Mouse (Mus musculus) liver, embryonic 13.5 days (tissue): ENCODE data around the gene Ppt2. TPM values are rescaled to one million over a fixed set of nuclear protein-coding genes. Genes with fewer than 3 reads are reported as not detected.

Experiments used
- ATAC-seq: fragments of 200-750 bp; cut with Nextera tagmentation; 2 replicates; pipeline ENCODE4 v1.8.0; 2017; ENCODE audit warnings: low read depth, mild to moderate bottlenecking, moderate number of reproducible peaks, moderate library complexity
- DNase-seq: peaks from one replicate; pipeline ENCODE4 v3.0.0; 2022
- H3K27ac ChIP-seq: fragments of 300-500 bp; sonication (generic); 2 replicates; pipeline ENCODE4 v1.5.1; 2015; ENCODE audit warnings: moderate library complexity, mild to moderate bottlenecking, inconsistent platforms
- H3K27me3 ChIP-seq: fragments of 300-500 bp; sonication (generic); 2 replicates; pipeline ENCODE4 v1.6.1; 2015; ENCODE audit warnings: mild to moderate bottlenecking, inconsistent platforms
- H3K36me3 ChIP-seq: fragments of 300-500 bp; sonication (generic); 2 replicates; pipeline ENCODE4 v1.6.1; 2015; ENCODE audit warnings: mild to moderate bottlenecking, inconsistent platforms
- H3K4me1 ChIP-seq: fragments of 300-500 bp; sonication (generic); replicated peaks from 2 replicates; pipeline ENCODE4 v1.6.1; 2015; ENCODE audit warnings: inconsistent platforms
- H3K4me2 ChIP-seq: fragments of 300-500 bp; sonication (generic); 2 replicates; pipeline ENCODE4 v1.6.1; 2015; ENCODE audit warnings: inconsistent platforms, mild to moderate bottlenecking, moderate library complexity
- H3K4me3 ChIP-seq: fragments of 300-500 bp; sonication (generic); replicated peaks from 2 replicates; pipeline ENCODE4 v1.5.1; 2015; ENCODE audit warnings: mild to moderate bottlenecking, inconsistent platforms
- H3K9ac ChIP-seq: fragments of 300-500 bp; sonication (generic); 2 replicates; pipeline ENCODE4 v1.6.1; 2015; ENCODE audit warnings: mild to moderate bottlenecking, inconsistent platforms
- H3K9me3 ChIP-seq: fragments of 300-500 bp; sonication (generic); replicated peaks from 2 replicates; pipeline ENCODE4 v1.6.1; 2016; ENCODE audit warnings: inconsistent platforms
- WGBS: fragments of 180-500 bp; shearing (Covaris S2); methylation state at CpG from one replicate; pipeline ENCODE4 v1.1.7; 2015; ENCODE audit not compliant: insufficient replicate concordance; 5-methylcytosine and 5-hydroxymethylcytosine counted together
- polyA plus RNA-seq: library from polyadenylated mRNA; unstranded; fragments of >200 nt; fragmentation: Nextera tagmentation; extraction: Ambion mirVana; gene quantifications from 2 replicates; pipeline ENCODE4 v1.2.1, GENCODE M21; 2015

Gene Ppt2
- 10.4 and 12.0 TPM in 2 replicates for polyA plus RNA-seq

- WGBS, result 15% methylated on average over 29 of the region's 29 CpGs
- H3K4me1 ChIP-seq, result peaks cover 69% of the 10 kb centered on the region
- ATAC-seq, result no peak
Observed at GRCm38 (mm10) chr17:34627943-34628643, at the start of gene Ppt2. Gene Ppt2, minus strand, starts transcription at chr17:34628510.

GRCm38 (mm10) chr17:34676671-34677070 is 48.4 kb upstream of the Ppt2 start:
- Histone ChIP-seq H3K36me3 (no peaks in the 10 kb centered on the region), H3K9ac (no peak overlapping the region), H3K4me3 (no peak overlapping the region), H3K4me2 (no peak overlapping the region), H3K4me1 (peaks cover 7% of the 10 kb centered on the region; the same call in 1 of the 2 replicates), H3K27me3 (peaks cover 85% of the 10 kb centered on the region), H3K9me3 (no peaks in the 10 kb centered on the region), H3K27ac (no peak overlapping the region)
- ATAC-seq, result no peak
- 53% methylated on average over 12 of the region's 12 CpGs for WGBS
- no peak for DNase-seq

More at GRCm38 (mm10) chr17:34627943-34628643, at the start of gene Ppt2:
- peaks cover 57% of the 10 kb centered on the region for H3K27me3 ChIP-seq
- no peak for DNase-seq
- H3K36me3 ChIP-seq, result peaks cover 14% of the 10 kb centered on the region
- H3K4me2 ChIP-seq, result peak within 1 kb of the TSS; percentile 91
- H3K27ac ChIP-seq, result peak within 1 kb of the TSS; percentile 53
- no peaks in the 10 kb centered on the region for H3K9me3 ChIP-seq
- peak within 1 kb of the TSS; percentile 70 for H3K4me3 ChIP-seq
- H3K9ac ChIP-seq, result peak within 1 kb of the TSS; percentile 80

GRCm38 (mm10) chr17:34676093-34676460 is 47.8 kb upstream of the Ppt2 start:
- no peak overlapping the region for H3K4me3 ChIP-seq
- peaks cover 85% of the 10 kb centered on the region for H3K27me3 ChIP-seq
- no peak overlapping the region for H3K4me2 ChIP-seq
- peaks cover 7% of the 10 kb centered on the region; the same call in 1 of the 2 replicates for H3K4me1 ChIP-seq
- DNase-seq (no peak), ATAC-seq (no peak)
- H3K9me3 ChIP-seq, result no peaks in the 10 kb centered on the region
- 61% methylated on average over 6 of the region's 6 CpGs for WGBS
- H3K27ac ChIP-seq, result no peak overlapping the region
- H3K9ac ChIP-seq, result no peak overlapping the region
- H3K36me3 ChIP-seq, result no peaks in the 10 kb centered on the region

- no peaks in the 10 kb centered on the region for H3K9me3 ChIP-seq
- DNase-seq (no peak), ATAC-seq (no peak)
- WGBS, result 53% methylated on average over 13 of the region's 13 CpGs
- H3K4me2 ChIP-seq, result no peak overlapping the region
- H3K27me3 ChIP-seq, result peaks cover 85% of the 10 kb centered on the region
- H3K4me1 ChIP-seq, result peaks cover 7% of the 10 kb centered on the region; the same call in 1 of the 2 replicates
- no peak overlapping the region for H3K27ac ChIP-seq
- H3K9ac ChIP-seq, result no peak overlapping the region
- no peaks in the 10 kb centered on the region for H3K36me3 ChIP-seq
- no peak overlapping the region for H3K4me3 ChIP-seq
Observed at GRCm38 (mm10) chr17:34675205-34676092, 47.1 kb upstream of the Ppt2 start.

- ATAC-seq (no peak), DNase-seq (no peak)
- H3K4me3 ChIP-seq, result no peak overlapping the region
- H3K9me3 ChIP-seq, result no peaks in the 10 kb centered on the region
- 49% methylated on average over 11 of the region's 11 CpGs for WGBS
- peaks cover 7% of the 10 kb centered on the region; the same call in 1 of the 2 replicates for H3K4me1 ChIP-seq
- no peaks in the 10 kb centered on the region for H3K36me3 ChIP-seq
- H3K9ac ChIP-seq, result no peak overlapping the region
- H3K27ac ChIP-seq, result no peak overlapping the region
- H3K27me3 ChIP-seq, result peaks cover 85% of the 10 kb centered on the region
- no peak overlapping the region for H3K4me2 ChIP-seq
Observed at GRCm38 (mm10) chr17:34674524-34675204, 46.4 kb upstream of the Ppt2 start.

DNA sequence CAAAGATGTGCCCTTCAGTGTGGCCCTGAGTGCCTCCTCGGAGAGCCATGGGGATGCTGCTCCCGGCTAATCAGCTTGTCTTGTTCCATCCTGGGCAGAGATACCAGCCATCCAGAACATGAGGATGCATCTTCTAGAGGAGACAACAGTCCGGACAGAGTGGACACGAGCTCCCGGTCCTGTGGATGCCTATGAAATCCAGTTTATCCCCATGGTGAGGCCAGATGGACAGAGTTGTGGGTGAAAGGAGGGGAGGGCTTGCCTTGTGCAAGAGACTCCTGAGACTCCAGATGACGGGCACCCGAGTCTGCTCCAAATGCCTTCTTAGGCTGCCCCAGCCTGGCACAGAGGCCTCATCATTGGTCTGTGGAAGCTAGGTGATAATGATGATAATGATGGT is 44.8 kb upstream of the Ppt2 start:
- peaks cover 7% of the 10 kb centered on the region; the same call in 1 of the 2 replicates for H3K4me1 ChIP-seq
- H3K27me3 ChIP-seq, result peaks cover 77% of the 10 kb centered on the region
- WGBS, result 63% methylated on average over 7 of the region's 7 CpGs
- ATAC-seq, result no peak
- no peak for DNase-seq
- no peak overlapping the region for H3K27ac ChIP-seq
- H3K36me3 ChIP-seq, result no peaks in the 10 kb centered on the region
- H3K9me3 ChIP-seq, result no peaks in the 10 kb centered on the region
- H3K4me2 ChIP-seq, result no peak overlapping the region
- no peak overlapping the region for H3K9ac ChIP-seq
- H3K4me3 ChIP-seq, result no peak overlapping the region

DNA sequence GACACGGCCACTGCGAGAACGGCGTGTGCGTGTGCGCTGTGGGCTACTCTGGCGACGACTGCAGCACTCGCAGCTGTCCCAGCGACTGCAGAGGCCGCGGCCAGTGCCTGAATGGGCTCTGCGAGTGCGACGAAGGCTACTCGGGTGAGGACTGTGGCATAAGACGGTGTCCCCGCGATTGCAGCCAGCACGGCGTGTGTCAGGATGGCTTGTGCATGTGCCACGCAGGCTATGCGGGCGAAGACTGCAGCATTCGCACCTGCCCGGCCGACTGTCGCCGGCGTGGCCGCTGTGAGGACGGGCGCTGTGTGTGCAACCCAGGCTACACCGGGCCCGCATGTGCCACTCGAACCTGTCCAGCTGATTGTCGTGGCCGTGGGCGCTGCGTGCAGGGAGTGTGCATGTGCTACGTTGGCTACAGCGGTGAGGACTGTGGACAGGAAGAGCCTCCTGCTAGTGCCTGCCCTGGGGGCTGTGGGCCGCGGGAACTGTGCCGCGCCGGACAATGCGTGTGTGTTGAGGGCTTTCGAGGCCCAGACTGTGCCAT is 44.0 kb upstream of the Ppt2 start:
- ATAC-seq (no peak), DNase-seq (no peak)
- Histone ChIP-seq H3K4me2 (no peak overlapping the region), H3K9me3 (no peaks in the 10 kb centered on the region), H3K27me3 (peaks cover 70% of the 10 kb centered on the region), H3K4me3 (no peak overlapping the region), H3K36me3 (no peaks in the 10 kb centered on the region), H3K9ac (no peak overlapping the region), H3K4me1 (peaks cover 7% of the 10 kb centered on the region; the same call in 1 of the 2 replicates), H3K27ac (no peak overlapping the region)
- 31% methylated on average over 49 of the region's 49 CpGs for WGBS

DNA sequence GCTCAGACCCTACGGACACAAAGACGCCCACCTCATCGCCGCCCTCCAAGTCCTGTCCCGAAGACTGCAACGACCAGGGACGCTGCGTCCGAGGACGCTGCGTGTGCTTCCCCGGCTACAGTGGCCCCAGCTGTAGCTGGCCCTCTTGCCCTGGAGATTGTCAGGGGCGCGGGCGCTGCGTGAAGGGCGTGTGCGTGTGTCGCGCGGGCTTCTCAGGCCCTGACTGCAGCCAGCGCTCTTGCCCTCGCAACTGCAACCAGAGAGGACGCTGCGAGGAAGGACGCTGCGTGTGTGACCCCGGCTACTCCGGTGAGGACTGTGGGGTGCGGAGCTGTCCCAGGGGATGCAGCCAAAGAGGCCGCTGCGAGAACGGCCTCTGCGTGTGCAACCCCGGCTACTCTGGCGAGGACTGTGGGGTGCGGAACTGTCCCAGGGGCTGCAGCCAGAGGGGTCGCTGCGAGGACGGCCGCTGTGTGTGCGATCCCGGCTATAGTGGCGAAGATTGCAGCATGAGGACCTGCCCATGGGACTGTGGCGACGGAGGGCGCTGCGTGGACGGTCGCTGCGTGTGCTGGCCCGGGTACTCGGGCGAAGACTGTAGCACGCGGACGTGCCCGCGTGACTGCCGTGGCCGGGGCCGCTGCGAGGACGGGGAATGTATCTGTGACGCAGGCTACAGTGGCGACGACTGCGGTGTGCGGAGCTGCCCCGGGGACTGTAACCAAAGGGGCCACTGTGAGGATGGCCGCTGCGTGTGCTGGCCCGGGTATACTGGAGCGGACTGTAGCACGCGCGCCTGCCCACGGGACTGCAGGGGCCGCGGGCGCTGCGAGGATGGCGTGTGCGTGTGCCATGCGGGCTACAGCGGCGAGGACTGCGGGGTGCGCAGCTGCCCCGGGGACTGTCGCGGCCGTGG is 43.1 kb upstream of the Ppt2 start:
- no peaks in the 10 kb centered on the region for H3K9me3 ChIP-seq
- 13% methylated on average over 93 of the region's 93 CpGs for WGBS
- no peak overlapping the region for H3K9ac ChIP-seq
- no peak for ATAC-seq
- no peaks in the 10 kb centered on the region for H3K36me3 ChIP-seq
- H3K4me1 ChIP-seq, result peaks cover 7% of the 10 kb centered on the region; the same call in 1 of the 2 replicates
- H3K27ac ChIP-seq, result no peak overlapping the region
- H3K27me3 ChIP-seq, result peaks cover 65% of the 10 kb centered on the region
- DNase-seq, result no peak
- peak overlapping the region; percentile 30 for H3K4me2 ChIP-seq
- peak overlapping the region; percentile 14; the same call in 1 of the 2 replicates for H3K4me3 ChIP-seq

DNA sequence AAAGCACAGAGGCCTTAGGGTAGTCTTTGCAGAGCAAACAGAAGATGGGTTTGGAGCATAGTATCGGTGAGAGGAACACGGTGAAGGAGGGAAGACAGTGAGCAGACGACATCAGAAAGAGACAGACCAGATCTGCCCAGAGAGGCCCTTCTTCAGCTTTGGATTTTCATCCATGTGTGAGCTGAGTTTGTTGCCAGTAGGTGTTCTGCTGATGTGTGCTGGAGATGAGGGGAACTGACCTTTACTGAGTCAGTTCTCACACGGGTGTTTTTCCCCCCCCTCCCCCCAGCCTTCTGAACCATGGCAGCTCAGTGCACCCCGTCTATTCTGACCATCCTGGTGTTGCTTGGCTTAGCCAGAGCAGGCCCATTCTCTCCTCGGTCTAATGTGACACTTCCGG is 41.9 kb upstream of the Ppt2 start, which contains the start of gene Tnxb:
Gene Tnxb, plus strand, starts transcription at position 301 of the 400 bp plus-strand sequence.
- WGBS, result 56% methylated on average over 7 of the region's 7 CpGs
- H3K4me1 ChIP-seq, result peaks cover 4% of the 10 kb centered on the region; the same call in 1 of the 2 replicates
- H3K9ac ChIP-seq, result no peak within 1 kb of the TSS
- peak within 1 kb of the TSS; percentile 30; the same call in 1 of the 2 replicates for H3K4me2 ChIP-seq
- DNase-seq (no peak), ATAC-seq (no peak)
- no peaks in the 10 kb centered on the region for H3K36me3 ChIP-seq
- H3K4me3 ChIP-seq, result peak within 1 kb of the TSS; percentile 14; the same call in 1 of the 2 replicates
- H3K27me3 ChIP-seq, result peaks cover 63% of the 10 kb centered on the region
- no peaks in the 10 kb centered on the region for H3K9me3 ChIP-seq
- no peak within 1 kb of the TSS for H3K27ac ChIP-seq

DNA sequence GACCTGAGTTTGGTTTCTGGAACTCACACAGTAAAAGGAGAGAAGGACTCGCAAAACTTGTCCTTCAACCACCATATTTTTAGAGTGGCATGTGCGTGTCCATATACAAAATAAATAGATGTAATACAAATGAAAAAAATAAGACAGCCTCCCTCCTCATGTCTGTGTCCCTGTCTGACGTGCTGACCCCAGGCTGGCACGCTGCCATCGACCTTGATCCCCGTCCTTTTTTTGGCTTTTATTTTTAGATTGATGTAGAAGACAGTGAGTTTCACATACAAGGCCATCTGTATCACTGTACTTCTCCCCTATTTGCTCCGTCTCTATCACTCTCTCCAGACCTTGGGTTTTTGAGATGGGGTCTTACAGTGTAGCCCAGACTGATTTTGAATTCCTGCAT is 36.2 kb upstream of the Ppt2 start:
- no peaks in the 10 kb centered on the region for H3K36me3 ChIP-seq
- peaks cover 15% of the 10 kb centered on the region for H3K4me1 ChIP-seq
- no peak overlapping the region for H3K4me2 ChIP-seq
- no peaks in the 10 kb centered on the region for H3K9me3 ChIP-seq
- no peak overlapping the region for H3K4me3 ChIP-seq
- no peak overlapping the region for H3K9ac ChIP-seq
- H3K27ac ChIP-seq, result no peak overlapping the region
- no peak for ATAC-seq
- DNase-seq, result no peak
- WGBS, result 57% methylated on average over 7 of the region's 7 CpGs
- H3K27me3 ChIP-seq, result peaks cover 46% of the 10 kb centered on the region
